Mouse (Mus musculus) small intestine, adult 2 months (tissue): ENCODE results near the gene Spocd1. TPM values are rescaled to one million over a fixed set of nuclear protein-coding genes. Genes with fewer than 3 reads are reported as not detected.

Experiments
- H3K27ac ChIP-seq: fragments of 200-500 bp; 2 replicates; pipeline ENCODE4 v1.5.1; 2012; ENCODE audit warnings: low read depth, low read length, control low read depth, inconsistent platforms; ENCODE audit not compliant: insufficient read depth
- H3K27me3 ChIP-seq: fragments of 200-500 bp; 2 replicates; pipeline ENCODE4 v1.6.1; 2012; ENCODE audit warnings: mild to moderate bottlenecking, moderate library complexity, low read length, inconsistent platforms; ENCODE audit not compliant: control insufficient read depth, insufficient read depth
- H3K36me3 ChIP-seq: fragments of 200-500 bp; 2 replicates; pipeline ENCODE4 v1.6.1; 2012; ENCODE audit warnings: mild to moderate bottlenecking, low read length, control low read depth, inconsistent platforms; ENCODE audit not compliant: control insufficient read depth, insufficient read depth
- H3K4me1 ChIP-seq: fragments of 200-500 bp; 2 replicates; pipeline ENCODE4 v1.6.1; 2012; ENCODE audit warnings: low read length, inconsistent platforms, mixed read lengths; ENCODE audit not compliant: control insufficient read depth, insufficient read depth, insufficient read length
- H3K4me3 ChIP-seq: fragments of 200-500 bp; 2 replicates; pipeline ENCODE4 v1.5.1; 2012; ENCODE audit warnings: low read depth, mild to moderate bottlenecking, control low read depth, inconsistent platforms, low read length, moderate library complexity
- CTCF ChIP-seq: fragments of 200-500 bp; IDR thresholded peaks from 2 replicates; pipeline ENCODE4 v1.5.1; 2012; ENCODE audit warnings: low read depth, mild to moderate bottlenecking, control low read depth, inconsistent platforms, low read length, moderate library complexity, mixed read lengths; ENCODE audit not compliant: insufficient replicate concordance, insufficient read length; ENCODE audit errors: extremely low read depth
- POLR2A ChIP-seq: fragments of 200-500 bp; IDR thresholded peaks from 2 replicates; pipeline ENCODE4 v1.6.1; 2012; ENCODE audit warnings: low read depth, mild to moderate bottlenecking, control low read depth, inconsistent platforms, low read length, moderate library complexity
- WGBS: fragments of 180-500 bp; shearing (Covaris S2); methylation state at CpG from one replicate; pipeline ENCODE4 v1.1.7; 2018; 5-methylcytosine and 5-hydroxymethylcytosine counted together
- polyA plus RNA-seq: library from polyadenylated mRNA; depleted of rRNA; stranded (reverse); fragments of >200 nt; gene quantifications from 2 replicates; pipeline ENCODE4 v1.2.3, GENCODE M21; 2012

The Spocd1 gene
- polyA plus RNA-seq, 1 experiment: not detected

- Histone ChIP-seq H3K27ac (no peak overlapping the region), H3K4me1 (no peaks in the 10 kb centered on the region), H3K36me3 (no peaks in the 10 kb centered on the region), H3K4me3 (no peak overlapping the region), H3K27me3 (peaks cover 10% of the 10 kb centered on the region)
- TF ChIP-seq CTCF (no peak), POLR2A (no peak)
- WGBS: 70% methylated on average over 16 of the region's 16 CpGs
These were observed 63.7 kb downstream of the Spocd1 start for GRCm38 (mm10) chr4:129992720-129993119.

DNA sequence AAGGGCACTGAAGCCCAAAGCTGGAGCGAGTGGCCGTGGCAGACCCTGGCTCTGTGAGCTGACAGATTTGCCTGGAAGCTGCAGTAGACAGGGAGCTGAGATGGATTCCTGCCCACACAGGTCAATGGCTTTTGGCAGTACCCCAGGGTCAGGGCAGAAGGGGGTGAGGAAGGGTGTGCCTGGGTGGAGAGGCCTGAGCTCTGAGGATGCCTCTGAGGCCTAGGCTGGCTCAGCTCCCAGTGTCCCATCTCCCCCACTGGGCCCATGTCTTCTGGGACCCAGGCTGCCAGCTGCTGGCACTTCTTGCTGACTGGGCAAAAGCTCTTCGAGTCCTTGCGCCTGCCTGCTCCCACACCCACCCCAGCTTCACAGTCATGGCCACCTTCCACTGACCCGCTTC, 64.2 kb downstream of the Spocd1 start:
- no peak overlapping the region for H3K27ac ChIP-seq
- H3K4me3 ChIP-seq: no peak overlapping the region
- TF ChIP-seq POLR2A (no peak), CTCF (no peak)
- peaks cover 5% of the 10 kb centered on the region for H3K27me3 ChIP-seq
- 93% methylated on average over 5 of the region's 5 CpGs for WGBS
- H3K4me1 ChIP-seq: no peaks in the 10 kb centered on the region
- H3K36me3 ChIP-seq: no peaks in the 10 kb centered on the region

GRCm38 (mm10) chr4:129993944-129994695, 65.1 kb downstream of the Spocd1 start:
- no peak overlapping the region for H3K4me3 ChIP-seq
- H3K27ac ChIP-seq: no peak overlapping the region
- TF ChIP-seq CTCF: no peak
- no peak for TF ChIP-seq POLR2A
- WGBS: 70% methylated on average over 16 of the region's 16 CpGs
- H3K36me3 ChIP-seq: no peaks in the 10 kb centered on the region
- no peaks in the 10 kb centered on the region; the same call in none of the 2 replicates for H3K27me3 ChIP-seq
- H3K4me1 ChIP-seq: no peaks in the 10 kb centered on the region

GRCm38 (mm10) chr4:129994728-129995127, 65.7 kb downstream of the Spocd1 start:
- Histone ChIP-seq H3K4me3 (no peak overlapping the region), H3K27me3 (no peaks in the 10 kb centered on the region; the same call in none of the 2 replicates), H3K4me1 (no peaks in the 10 kb centered on the region), H3K27ac (no peak overlapping the region), H3K36me3 (no peaks in the 10 kb centered on the region)
- TF ChIP-seq CTCF: no peak
- TF ChIP-seq POLR2A: no peak
- WGBS: 50% methylated on average over 5 of the region's 5 CpGs

GRCm38 (mm10) chr4:129995255-129995654, 66.2 kb downstream of the Spocd1 start:
- H3K36me3 ChIP-seq: no peaks in the 10 kb centered on the region
- H3K4me1 ChIP-seq: no peaks in the 10 kb centered on the region
- TF ChIP-seq POLR2A (no peak), CTCF (no peak)
- H3K4me3 ChIP-seq: no peak overlapping the region
- no peak overlapping the region for H3K27ac ChIP-seq
- H3K27me3 ChIP-seq: no peaks in the 10 kb centered on the region; the same call in 1 of the 2 replicates
- 86% methylated on average over 8 of the region's 8 CpGs for WGBS

DNA sequence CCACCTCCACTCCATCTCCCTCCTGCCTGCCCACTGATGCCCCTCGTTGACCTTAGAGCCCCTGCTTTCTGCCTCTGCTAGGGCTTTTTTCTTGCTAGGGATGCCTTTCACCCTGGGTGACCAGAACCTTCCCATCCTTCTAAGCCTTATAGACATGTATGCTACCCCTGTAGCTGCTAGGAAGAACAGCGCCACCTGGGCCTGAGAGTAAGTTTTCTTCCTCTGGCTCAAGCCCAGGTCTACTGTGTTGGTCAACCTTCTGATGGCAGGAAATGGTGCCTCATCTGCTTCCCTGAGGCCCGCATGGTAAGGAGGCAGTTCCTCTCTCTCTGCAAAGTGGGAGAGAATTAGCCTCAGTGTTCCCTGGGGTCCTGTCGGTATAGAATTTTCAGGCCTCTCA, 67.0 kb downstream of the Spocd1 start:
- no peaks in the 10 kb centered on the region for H3K36me3 ChIP-seq
- no peaks in the 10 kb centered on the region; the same call in 1 of the 2 replicates for H3K27me3 ChIP-seq
- H3K4me3 ChIP-seq: no peak overlapping the region
- no peaks in the 10 kb centered on the region for H3K4me1 ChIP-seq
- 70% methylated on average over 4 of the region's 4 CpGs for WGBS
- no peak overlapping the region for H3K27ac ChIP-seq
- no peak for TF ChIP-seq POLR2A
- no peak for TF ChIP-seq CTCF

DNA sequence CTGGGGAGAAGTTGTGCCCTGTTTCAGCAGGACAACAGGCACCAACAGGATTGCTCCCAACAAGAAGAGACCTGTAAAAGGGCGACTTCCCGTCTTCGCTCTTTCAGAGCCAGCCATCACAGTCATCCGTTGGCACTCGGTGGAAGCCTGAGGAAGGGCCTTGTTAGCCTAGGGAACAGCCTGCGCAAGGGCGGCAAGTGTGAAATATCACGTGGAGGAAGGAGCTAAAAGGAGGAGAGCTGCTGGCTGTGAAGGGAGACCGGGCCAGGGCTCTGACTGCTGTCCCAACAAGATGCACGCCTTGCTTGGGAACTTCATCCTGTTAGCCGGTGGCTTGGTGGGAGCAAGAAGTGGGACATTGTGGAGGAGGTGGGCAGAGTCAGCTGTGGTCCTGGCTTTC, 69.1 kb downstream of the Spocd1 start:
- Histone ChIP-seq H3K4me3 (no peak overlapping the region), H3K36me3 (no peaks in the 10 kb centered on the region), H3K4me1 (no peaks in the 10 kb centered on the region), H3K27ac (no peak overlapping the region), H3K27me3 (no peaks in the 10 kb centered on the region; the same call in 1 of the 2 replicates)
- 61% methylated on average over 11 of the region's 11 CpGs for WGBS
- TF ChIP-seq CTCF: no peak
- TF ChIP-seq POLR2A: no peak
